Mouse (Mus musculus) hindbrain, embryonic 16.5 days (tissue): ENCODE measurements around the gene Olfr606. TPM values are rescaled to one million over a fixed set of nuclear protein-coding genes. Genes with fewer than 3 reads are reported as not detected.
"Not testable (repeated sequence)": the region's sequence is repeated elsewhere in the genome, so short reads cannot be mapped to it uniquely, and the experiment has no call there.

Source experiments
- ATAC-seq: fragments of 200-750 bp; cut with Nextera tagmentation; 2 replicates; pipeline ENCODE4 v1.8.0; 2017; ENCODE audit warnings: moderate TSS enrichment, moderate library complexity
- H3K27ac ChIP-seq: fragments of 300-500 bp; sonication (generic); 2 replicates; pipeline ENCODE4 v1.5.1; 2014; ENCODE audit warnings: low read depth, mild to moderate bottlenecking, control low read depth, low read length, moderate library complexity
- H3K27me3 ChIP-seq: fragments of 300-500 bp; sonication (generic); replicated peaks from 2 replicates; pipeline ENCODE4 v1.6.1; 2014; ENCODE audit warnings: low read length; ENCODE audit not compliant: control insufficient read depth, insufficient read depth
- H3K36me3 ChIP-seq: fragments of 300-500 bp; sonication (generic); 2 replicates; pipeline ENCODE4 v1.6.1; 2014; ENCODE audit warnings: mild to moderate bottlenecking, low read length, moderate library complexity, mixed read lengths; ENCODE audit not compliant: control insufficient read depth, insufficient read depth
- H3K4me1 ChIP-seq: fragments of 300-500 bp; sonication (generic); 2 replicates; pipeline ENCODE4 v1.6.1; 2014; ENCODE audit warnings: low read depth, low read length; ENCODE audit not compliant: control insufficient read depth, insufficient read depth
- H3K4me2 ChIP-seq: fragments of 300-500 bp; sonication (generic); 2 replicates; pipeline ENCODE4 v1.6.1; 2014; ENCODE audit warnings: mild to moderate bottlenecking, low read length, control low read depth, moderate library complexity
- H3K4me3 ChIP-seq: fragments of 300-500 bp; sonication (generic); 2 replicates; pipeline ENCODE4 v1.5.1; 2014; ENCODE audit warnings: mild to moderate bottlenecking, low read length, control low read depth, moderate library complexity
- H3K9ac ChIP-seq: fragments of 300-500 bp; sonication (generic); 2 replicates; pipeline ENCODE4 v1.6.1; 2014; ENCODE audit warnings: low read depth, mild to moderate bottlenecking, control low read depth, low read length, moderate library complexity
- H3K9me3 ChIP-seq: fragments of 300-500 bp; sonication (generic); 2 replicates; pipeline ENCODE4 v1.6.1; 2014; ENCODE audit warnings: mild to moderate bottlenecking, low read length, moderate library complexity; ENCODE audit not compliant: control insufficient read depth
- WGBS: fragments of 180-500 bp; shearing (Covaris S2); extraction: QIAGEN DNeasy Blood & Tissue Kit; methylation state at CpG from one replicate; pipeline ENCODE4 v1.1.7; 2014; 5-methylcytosine and 5-hydroxymethylcytosine counted together
- polyA plus RNA-seq: library from polyadenylated mRNA; unstranded; fragments of >200 nt; fragmentation: Nextera tagmentation; extraction: Ambion mirVana; gene quantifications from 2 replicates; pipeline ENCODE4 v1.2.1, GENCODE M21; 2015

Olfr606 gene
- polyA plus RNA-seq, result not detected in 2 replicates

DNA sequence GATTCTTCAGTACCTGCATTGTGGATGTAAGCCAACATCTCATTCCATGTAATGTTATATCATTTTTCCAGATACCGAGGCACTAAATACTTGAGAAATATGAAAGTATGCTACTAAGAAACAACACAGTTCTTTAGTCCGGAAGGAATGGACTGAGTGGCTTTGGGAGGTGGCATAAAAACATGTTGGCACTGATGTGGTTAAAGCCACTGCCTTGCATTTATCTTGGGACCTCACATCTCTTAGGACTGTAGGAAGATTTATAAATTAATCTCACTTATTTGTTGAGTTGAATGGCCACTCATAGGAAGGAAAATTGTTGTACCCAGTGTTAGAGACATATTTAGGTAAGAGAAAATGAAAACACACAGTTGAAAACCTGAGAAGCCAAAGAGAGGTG is at the start of gene Olfr606:
TSS of gene Olfr606 (plus strand) at position 301 of the 400 bp plus-strand sequence.
- Histone ChIP-seq H3K9ac (no peak within 1 kb of the TSS), H3K36me3 (no peaks in the 10 kb centered on the region), H3K4me1 (no peaks in the 10 kb centered on the region), H3K9me3 (no peaks in the 10 kb centered on the region), H3K4me2 (no peak within 1 kb of the TSS), H3K4me3 (no peak within 1 kb of the TSS), H3K27me3 (no peaks in the 10 kb centered on the region), H3K27ac (no peak within 1 kb of the TSS)
- WGBS, result 97% methylated on average over 2 of the region's 2 CpGs
- no peak for ATAC-seq

DNA sequence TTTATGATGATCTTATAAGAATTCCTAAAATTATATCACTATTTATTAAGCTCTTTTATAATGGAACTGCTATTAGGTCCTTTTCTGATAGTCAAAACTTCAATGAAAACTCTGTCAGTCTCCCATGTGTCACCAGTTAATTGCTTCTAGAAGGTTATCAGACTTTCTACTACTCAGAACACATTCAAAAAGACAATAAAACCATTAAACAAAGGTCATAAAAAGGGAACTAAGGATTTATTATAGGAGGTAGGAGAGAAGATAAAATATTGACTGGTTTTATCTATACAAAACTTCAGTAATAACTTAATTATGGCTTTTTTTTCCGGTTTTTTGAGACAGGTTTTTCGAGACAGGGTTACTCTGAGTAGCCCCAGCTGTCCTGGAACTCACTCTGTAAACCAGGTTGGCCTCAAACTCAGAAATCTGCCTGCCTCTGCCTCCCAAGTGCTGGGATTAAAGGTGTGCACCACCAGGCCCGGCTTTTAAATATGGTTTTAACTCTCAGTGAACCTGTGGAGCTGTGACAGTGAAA is 42.3 kb upstream of the Olfr606 start:
- ATAC-seq, H3K4me3 ChIP-seq, H3K36me3 ChIP-seq, H3K27ac ChIP-seq, H3K4me2 ChIP-seq, H3K9me3 ChIP-seq, H3K27me3 ChIP-seq, H3K4me1 ChIP-seq, H3K9ac ChIP-seq: not testable (repeated sequence)
- WGBS, result 80% methylated on average over 3 of the region's 3 CpGs

DNA sequence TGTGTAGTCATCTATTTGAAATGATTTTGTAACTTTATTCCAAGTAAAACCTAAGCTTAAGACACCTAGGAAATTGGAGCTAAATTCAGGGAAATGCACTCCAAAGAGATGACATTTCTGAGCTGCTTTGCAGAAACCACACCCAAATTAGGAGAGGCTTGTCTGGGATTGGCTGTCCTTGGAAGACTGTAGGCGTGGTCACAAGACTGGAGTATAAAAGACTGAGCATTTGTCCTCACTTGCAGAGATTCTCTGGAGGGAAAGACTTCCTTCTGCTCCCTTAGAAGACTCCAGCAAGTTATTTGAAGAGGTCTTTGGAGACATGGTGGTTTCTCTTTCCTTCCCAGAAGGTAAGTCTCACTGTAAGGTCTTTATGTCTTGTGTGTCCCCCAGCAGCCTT is 34.1 kb upstream of the Olfr606 start, which contains the start of gene Usp17lc:
TSS of gene Usp17lc (plus strand) at position 301 of the 400 bp plus-strand sequence.
- WGBS, result 69% methylated on average over 1 of the region's 1 CpGs
- ATAC-seq, result not testable (repeated sequence)

DNA sequence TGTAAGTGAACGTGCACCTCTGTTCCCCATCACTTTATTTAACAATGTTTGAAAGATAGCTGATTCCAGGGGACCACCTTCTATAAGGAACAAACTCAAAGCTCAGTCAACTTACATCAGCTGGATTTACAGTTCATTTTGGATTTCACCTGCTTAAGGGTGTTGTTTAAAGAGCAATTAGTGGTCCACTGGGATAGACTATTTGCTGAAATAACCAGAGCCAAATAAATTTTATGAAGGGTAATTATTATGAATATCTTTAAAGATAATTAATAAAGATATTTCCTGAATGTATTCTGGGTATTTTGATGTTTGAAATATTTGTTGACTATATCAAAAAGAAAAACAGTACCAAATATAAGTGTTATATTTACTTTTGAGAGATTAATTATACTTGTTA is 3.5 kb upstream of the Olfr606 start, which contains the start of gene Olfr605:
TSS of gene Olfr605 (minus strand) at position 101 of the 400 bp plus-strand sequence.
- Histone ChIP-seq H3K4me2 (no peak within 1 kb of the TSS), H3K9me3 (no peaks in the 10 kb centered on the region), H3K36me3 (no peaks in the 10 kb centered on the region), H3K9ac (no peak within 1 kb of the TSS), H3K27ac (no peak within 1 kb of the TSS), H3K4me3 (no peak within 1 kb of the TSS), H3K4me1 (no peaks in the 10 kb centered on the region), H3K27me3 (no peaks in the 10 kb centered on the region)
- no peak for ATAC-seq
- WGBS, result 83% methylated on average over 1 of the region's 1 CpGs

More for the DNA sequence above, 34.1 kb upstream of the Olfr606 start, which contains the start of gene Usp17lc:
- not testable (repeated sequence) for H3K36me3 ChIP-seq, H3K9me3 ChIP-seq, H3K27ac ChIP-seq, H3K4me1 ChIP-seq, H3K9ac ChIP-seq, H3K27me3 ChIP-seq, H3K4me3 ChIP-seq, H3K4me2 ChIP-seq

DNA sequence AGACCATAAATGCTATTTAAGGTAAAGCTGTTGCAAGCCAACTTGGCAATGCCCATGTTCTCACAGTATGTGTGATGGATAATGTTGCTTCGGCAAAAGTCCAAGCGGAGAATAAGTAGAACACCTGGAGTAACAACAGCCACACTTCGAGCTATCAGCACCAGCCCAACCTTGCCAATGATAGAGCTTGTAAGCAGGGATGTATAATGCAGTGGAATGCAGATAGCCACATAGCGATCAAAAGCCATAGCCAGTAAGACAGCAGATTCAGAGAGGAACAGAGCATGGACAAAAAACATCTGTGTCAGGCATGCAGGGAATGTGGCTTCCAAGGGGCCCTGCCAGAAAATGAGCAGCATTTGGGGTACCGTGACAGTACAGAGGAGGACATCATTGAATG is 11.7 kb downstream of the Olfr606 start:
- no peaks in the 10 kb centered on the region for H3K36me3 ChIP-seq
- H3K4me2 ChIP-seq, result no peak overlapping the region
- H3K4me1 ChIP-seq, result no peaks in the 10 kb centered on the region
- no peak for ATAC-seq
- H3K27me3 ChIP-seq, result no peaks in the 10 kb centered on the region
- no peaks in the 10 kb centered on the region for H3K9me3 ChIP-seq
- H3K4me3 ChIP-seq, result no peak overlapping the region
- no peak overlapping the region for H3K9ac ChIP-seq
- H3K27ac ChIP-seq, result no peak overlapping the region
- 92% methylated on average over 5 of the region's 5 CpGs for WGBS

DNA sequence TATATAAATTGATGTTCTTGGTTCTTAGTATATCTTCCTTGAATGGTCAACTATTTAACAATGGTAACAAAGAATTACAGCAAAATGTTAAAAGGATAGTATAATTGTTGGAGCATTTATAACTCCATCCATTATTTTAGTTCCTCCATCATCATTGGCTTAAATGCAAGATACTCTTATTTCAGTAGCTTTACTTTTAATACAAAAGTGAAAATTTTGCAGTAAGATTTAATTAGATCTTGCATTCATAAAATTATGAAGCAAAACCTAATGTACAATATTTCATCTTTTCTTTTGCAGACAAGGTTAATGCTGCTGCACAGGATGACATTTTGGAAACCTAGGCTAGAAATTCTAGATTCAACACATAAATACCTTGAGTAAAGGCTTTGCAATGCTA is 20.7 kb downstream of the Olfr606 start, which contains the start of gene Olfr608:
TSS of gene Olfr608 (plus strand) at position 301 of the 400 bp plus-strand sequence.
- ATAC-seq, result no peak
- Histone ChIP-seq H3K4me1 (no peaks in the 10 kb centered on the region), H3K36me3 (no peaks in the 10 kb centered on the region), H3K27me3 (no peaks in the 10 kb centered on the region), H3K9ac (no peak within 1 kb of the TSS), H3K4me2 (no peak within 1 kb of the TSS), H3K9me3 (no peaks in the 10 kb centered on the region), H3K4me3 (no peak within 1 kb of the TSS), H3K27ac (no peak within 1 kb of the TSS)

DNA sequence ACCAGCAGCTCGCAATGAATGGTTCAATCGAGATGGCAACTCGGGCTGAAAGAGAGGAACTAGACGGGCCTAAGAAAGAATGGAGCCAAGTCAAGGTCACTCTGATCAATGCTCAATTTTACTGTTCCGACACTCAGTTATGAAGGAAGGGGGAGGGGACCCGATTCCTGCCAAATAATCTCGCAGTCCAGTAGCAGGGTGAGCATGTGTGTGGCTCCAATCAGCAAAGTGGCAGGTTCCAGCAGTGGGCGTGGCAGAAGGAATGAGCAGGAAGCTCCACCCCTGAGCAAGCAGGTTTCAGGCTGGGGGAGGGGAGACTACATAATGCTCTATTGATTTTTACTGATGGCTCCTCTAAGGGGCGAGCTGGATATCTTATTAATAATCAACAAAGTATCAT is 28.3 kb downstream of the Olfr606 start:
- H3K4me1 ChIP-seq, H3K36me3 ChIP-seq, H3K9ac ChIP-seq, H3K4me2 ChIP-seq, H3K9me3 ChIP-seq, H3K27me3 ChIP-seq, H3K4me3 ChIP-seq, H3K27ac ChIP-seq: not testable (repeated sequence)
- 84% methylated on average over 9 of the region's 9 CpGs for WGBS
- ATAC-seq, result peak; percentile 63; the same call in 1 of the 2 replicates

DNA sequence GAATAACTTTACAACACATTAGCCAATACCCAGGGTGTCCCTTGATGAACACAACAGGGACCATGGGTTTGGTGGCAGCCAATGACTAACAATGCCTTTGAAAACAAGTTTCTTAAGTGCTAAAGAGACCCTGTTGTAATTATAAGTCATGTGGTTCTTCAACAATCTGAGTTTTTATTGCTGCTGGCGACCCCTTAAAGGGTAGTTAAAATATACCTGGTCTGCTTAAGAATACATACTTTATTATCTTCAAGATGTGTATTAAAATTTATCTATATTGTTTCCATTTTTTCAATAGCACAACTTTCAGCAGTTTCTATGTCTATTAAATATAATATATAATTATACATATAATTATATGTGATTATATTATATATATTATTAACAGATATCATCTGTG is 49.1 kb downstream of the Olfr606 start, which contains the start of gene Olfr609:
TSS of gene Olfr609 (minus strand) at position 101 of the 400 bp plus-strand sequence.
- no peak within 1 kb of the TSS for H3K27ac ChIP-seq
- H3K27me3 ChIP-seq, result no peaks in the 10 kb centered on the region
- H3K9me3 ChIP-seq, result no peaks in the 10 kb centered on the region
- ATAC-seq, result no peak
- H3K36me3 ChIP-seq, result no peaks in the 10 kb centered on the region
- H3K9ac ChIP-seq, result no peak within 1 kb of the TSS
- no peak within 1 kb of the TSS for H3K4me2 ChIP-seq
- no peak within 1 kb of the TSS for H3K4me3 ChIP-seq
- no peaks in the 10 kb centered on the region for H3K4me1 ChIP-seq
- 64% methylated on average over 1 of the region's 1 CpGs for WGBS
